Mouse (Mus musculus): Measurements from ENCODE around the gene Kars.

The Kars gene

GRCm38 (mm10) chr8:112010997-112011815, at the start of gene Kars, which contains the start of gene Terf2ip:
TSS of gene Kars (minus strand) at chr8:112011323.
TSS of gene Terf2ip (plus strand) at chr8:112011398.
- peak; percentile 93 to 94 for DNase-seq

DNA sequence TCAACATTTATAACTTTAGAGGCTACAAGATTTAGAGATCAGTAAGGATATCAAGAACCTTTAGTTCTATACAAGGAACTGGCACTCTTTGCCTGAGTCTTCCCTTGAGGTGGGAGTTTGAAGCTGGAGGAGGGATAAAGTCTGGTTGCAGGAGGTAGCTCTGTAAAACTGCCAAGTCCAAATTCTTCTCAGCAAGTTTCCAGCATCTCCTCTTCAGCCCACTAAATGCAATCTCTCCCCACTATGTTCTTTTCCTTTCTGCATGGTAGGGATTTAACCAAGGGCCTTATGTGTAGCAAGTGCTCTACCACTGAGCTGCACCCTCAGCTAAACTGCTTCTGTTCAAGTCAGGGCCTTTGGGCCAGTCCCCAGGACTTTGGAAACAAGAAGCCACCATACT, 43.3 kb upstream of the Kars start:
- no peak for DNase-seq

GRCm38 (mm10) chr8:112051537-112051936, 40.4 kb upstream of the Kars start:
- DNase-seq: no peak

GRCm38 (mm10) chr8:112049984-112050383, 38.9 kb upstream of the Kars start:
- DNase-seq: no peak

DNA sequence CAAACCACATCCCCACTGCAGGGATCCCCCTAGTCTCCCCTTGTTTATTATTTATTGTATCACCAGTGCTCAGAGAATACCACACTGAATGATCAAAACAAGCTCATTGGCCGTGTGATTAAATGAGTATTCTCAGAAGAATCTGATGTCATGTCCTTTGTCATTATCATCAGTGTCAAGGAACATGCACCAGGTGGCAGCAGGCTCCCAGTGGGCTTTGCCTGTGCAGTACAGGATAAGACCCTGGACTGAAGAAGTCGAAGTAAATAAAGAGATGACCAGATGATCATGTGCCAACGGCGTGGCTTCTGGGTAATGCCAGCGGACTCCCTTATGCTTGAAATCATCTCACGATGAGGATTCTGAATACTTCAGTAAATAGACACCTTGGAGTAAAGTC, 37.2 kb upstream of the Kars start:
- DNase-seq: no peak

- peak; percentile 39 to 80 for DNase-seq
Observed at GRCm38 (mm10) chr8:112045896-112046295, 34.8 kb upstream of the Kars start.

DNA sequence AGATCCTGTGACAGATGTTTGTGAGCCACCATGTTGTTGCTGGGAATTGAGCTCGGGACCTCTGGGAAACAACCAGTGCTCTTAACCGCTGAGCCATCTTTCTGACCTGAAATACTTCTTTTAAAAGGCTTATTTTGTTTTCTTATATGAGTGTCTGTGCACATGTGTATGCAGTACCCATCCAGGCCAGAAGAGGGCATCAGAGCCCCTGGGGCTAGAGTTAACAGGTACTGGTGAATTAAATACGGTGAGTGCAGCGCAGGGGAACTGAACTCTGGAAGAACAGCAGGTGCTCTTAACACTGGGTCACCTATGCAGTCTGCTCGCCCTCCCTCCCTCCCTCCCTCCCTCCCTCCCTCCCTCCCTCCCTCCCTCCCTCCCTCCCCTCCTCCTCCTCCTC, 34.1 kb upstream of the Kars start:
- DNase-seq: no peak

DNA sequence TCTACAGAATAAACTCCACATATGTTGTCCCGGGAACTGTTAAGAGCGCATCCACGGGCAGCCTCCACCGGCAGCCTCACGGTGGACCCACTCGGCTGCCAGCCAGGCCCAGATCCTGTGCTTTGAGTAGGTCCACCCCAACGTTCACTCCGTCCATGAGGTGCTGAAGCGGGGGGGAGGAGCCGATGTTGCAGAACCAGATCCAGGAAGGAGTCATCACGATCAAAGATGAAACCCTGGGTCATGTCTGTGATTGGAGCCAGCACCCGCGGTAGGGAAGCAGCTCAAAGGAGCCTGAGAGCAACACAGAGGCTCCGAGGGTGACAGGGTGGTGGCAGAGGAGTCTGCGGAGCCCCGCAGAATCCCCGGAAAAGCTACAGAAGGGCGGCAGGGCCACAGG, 26.4 kb upstream of the Kars start:
- no peak for DNase-seq

GRCm38 (mm10) chr8:112034603-112035002, 23.5 kb upstream of the Kars start:
- DNase-seq: peak; percentile 24 to 47

- DNase-seq: no peak
Observed at GRCm38 (mm10) chr8:112033071-112033470, 21.9 kb upstream of the Kars start.

GRCm38 (mm10) chr8:112030663-112031062, 19.5 kb upstream of the Kars start:
- no peak for DNase-seq

GRCm38 (mm10) chr8:112029455-112029854, 18.3 kb upstream of the Kars start:
- DNase-seq: no peak

DNA sequence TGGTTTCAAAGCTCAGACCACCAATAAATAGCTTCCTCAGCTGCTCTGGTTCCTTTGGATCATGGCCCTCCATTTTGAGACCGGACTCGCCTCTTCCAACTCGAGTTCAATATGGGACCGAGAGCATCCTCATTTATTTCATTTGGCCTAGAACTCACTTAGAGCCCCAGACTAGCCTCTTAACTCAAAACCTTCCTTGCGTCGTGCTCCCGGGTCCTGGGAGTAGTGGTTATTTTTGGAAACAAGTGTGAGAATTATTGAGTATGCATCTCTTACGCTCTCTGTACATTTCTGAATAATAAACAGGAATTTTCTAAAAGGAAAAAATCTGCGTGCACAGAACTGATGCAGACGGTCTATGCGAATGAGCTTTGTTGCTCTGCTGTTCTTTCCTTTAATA, 3.8 kb upstream of the Kars start, which contains the start of gene Gm6793:
Gene Gm6793 (minus strand): TSS at position 101 of the 400 bp plus-strand sequence.
- DNase-seq: no peak

- peak; percentile 38 to 41 for DNase-seq
Observed at GRCm38 (mm10) chr8:112011816-112012242, 706 bp upstream of the Kars start.

DNA sequence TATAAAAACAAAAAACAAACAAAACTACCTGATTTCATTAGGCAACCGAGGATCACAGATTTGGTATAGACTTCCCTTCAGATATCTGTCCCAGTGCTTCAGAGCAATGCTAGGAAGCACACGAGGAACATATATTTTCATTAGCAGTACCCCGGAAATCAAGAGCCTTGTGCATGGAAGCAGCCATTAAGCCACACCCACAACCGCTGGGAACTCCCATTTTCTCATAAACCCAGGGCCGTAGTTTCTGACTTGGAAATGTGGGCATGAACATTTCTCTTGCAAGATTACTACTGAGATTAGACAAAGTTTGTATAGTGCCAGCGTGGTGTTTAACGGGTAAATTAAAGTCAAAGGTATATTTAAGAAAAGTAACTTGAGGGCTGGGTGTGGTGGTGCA, 1.6 kb downstream of the Kars start:
- no peak for DNase-seq

DNA sequence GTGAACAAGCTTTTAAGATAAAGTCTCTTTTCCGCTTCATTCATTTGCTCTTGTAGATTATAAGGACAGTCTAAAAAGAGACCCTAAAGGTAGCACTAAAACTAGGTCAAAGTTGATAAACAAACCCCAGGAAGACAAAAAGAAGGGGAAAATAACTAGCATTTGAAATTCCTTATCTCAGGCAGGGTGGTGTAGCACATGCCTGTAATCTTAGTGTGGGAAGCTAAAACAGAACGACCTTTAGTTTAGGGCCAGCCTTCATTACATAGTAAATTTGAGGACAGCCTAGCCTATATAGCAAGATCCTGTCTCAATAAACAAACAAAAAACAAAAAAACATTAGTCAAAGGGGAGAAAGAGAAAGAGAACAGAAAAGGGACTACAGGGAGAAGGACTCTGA, 3.5 kb downstream of the Kars start:
- no peak for DNase-seq

GRCm38 (mm10) chr8:112005601-112006000, 5.5 kb downstream of the Kars start:
- DNase-seq: no peak

GRCm38 (mm10) chr8:112004754-112005153, 6.4 kb downstream of the Kars start:
- no peak for DNase-seq

DNA sequence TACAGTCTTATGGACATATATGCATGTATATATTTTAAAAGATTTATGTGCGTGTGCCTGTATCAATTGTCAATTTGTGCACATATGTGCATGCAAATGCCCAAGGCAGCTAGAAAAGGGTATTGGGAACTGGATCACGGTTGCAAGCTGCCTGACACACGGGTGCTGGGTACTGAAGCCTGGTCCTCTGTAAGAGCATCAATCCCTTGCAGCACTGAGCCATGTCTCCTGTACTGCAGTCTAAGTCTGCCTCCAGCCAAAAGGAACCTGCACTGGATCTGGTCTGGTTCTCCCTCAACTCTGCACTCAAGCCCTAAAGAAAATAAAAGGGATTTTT, 18.5 kb downstream of the Kars start:
- no peak for DNase-seq

DNA sequence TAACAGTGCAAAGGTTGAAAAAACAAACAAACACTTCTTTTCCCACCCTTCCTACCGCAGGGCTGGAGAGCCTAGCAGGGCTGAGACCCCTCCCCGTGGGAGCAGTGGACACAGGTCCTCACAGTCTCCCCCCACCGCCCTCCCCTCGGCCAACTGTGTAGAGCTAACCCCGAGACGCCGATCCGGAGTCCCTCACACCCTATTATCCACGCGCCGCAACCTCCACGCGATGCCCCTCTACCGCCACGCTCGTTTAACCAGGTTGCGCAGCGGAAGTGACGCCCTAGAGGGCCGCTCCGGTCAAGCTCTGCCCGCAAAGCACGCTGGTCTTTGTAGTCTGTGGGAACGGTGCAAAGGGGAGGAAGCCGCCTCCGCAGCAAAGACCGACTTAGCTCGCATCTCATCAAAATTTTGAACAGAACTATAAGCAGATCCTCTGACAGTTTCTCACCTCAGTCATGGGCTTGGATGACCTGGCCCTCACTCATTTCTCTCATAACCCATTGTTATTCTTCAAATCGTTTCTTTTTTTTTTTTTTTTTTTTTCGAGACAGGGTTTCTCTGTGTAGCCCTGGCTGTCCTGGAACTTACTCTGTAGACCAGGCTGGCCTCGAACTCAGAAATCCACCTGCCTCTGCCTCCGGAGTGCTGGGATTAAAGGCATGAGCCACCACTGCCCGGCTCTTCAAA, 19.0 kb downstream of the Kars start, which contains the start of gene Adat1:
Gene Adat1 (minus strand): TSS at position 290 of the 690 bp plus-strand sequence.
- peak; percentile 77 to 79 for DNase-seq

DNA sequence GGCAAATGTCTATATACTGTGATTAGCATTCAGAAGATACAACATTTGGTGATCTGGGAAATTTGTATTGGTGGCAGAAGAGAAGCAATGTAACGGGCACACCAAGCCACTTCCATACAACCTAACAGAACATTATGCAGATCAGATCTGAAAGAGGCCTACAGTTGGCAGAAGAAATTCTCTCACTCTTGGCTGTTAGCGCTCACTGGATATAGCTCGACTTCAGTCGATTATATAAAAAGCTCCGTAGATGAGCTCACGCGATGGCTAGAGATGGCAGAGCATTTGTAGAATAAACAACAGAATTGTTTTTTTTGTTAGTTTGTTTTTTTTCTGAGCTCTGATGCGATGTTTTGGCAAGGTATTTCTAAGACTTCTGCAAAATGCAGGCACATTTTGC, 19.8 kb downstream of the Kars start:
- no peak for DNase-seq

- DNase-seq: peak; percentile 60 to 81
Observed at GRCm38 (mm10) chr8:111989911-111990310, 21.2 kb downstream of the Kars start.

DNA sequence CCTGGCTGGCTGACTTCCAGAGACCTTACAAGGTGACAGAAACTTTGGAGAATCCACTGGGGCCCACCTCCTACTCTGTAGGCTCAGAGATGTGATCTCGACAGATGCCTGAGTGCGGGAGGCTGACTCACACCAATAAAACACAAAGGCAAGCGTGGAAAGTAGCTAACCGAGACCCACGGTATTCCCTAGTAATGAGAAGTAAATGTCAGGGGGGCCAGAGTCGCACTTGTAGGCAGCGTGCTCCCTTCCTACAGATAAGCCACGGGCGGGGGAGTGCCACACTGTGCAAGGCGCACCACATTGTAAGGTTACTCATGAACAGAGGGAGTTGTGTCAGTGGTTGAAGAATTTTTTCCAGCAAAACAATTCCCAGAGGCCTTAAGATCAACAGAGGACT, 26.6 kb downstream of the Kars start:
- DNase-seq: no peak

DNA sequence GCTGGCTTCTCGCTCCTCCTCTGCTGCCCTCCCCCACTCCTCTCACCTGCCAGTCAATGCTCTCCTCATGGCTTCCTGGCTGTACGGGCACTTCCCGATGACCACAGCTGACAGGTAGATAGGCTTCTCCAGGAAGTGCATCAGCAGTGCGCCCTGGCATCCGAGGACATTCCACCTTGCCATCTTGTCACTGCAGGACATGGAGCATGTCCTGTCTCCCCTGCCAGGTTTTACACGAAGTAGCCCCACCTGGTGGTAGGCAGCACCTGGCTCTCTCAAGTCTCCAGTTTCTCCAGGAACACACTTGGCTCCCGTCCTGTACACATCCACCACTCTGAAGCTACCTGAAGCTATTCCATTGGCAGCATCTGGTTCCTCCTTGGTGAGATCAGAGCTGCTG, 29.0 kb downstream of the Kars start:
- DNase-seq: no peak

Data from kidney, adult 8-10 months (tissue).